Mouse (Mus musculus) lung, embryonic 14.5 days (tissue): ENCODE data around the gene Thrsp. TPM values are rescaled to one million over a fixed set of nuclear protein-coding genes. Genes with fewer than 3 reads are reported as not detected.

Source experiments
- ATAC-seq: fragments of 200-750 bp; cut with Nextera tagmentation; 2 replicates; pipeline ENCODE4 v1.8.0; 2017; ENCODE audit warnings: mild to moderate bottlenecking, moderate TSS enrichment, moderate library complexity; ENCODE audit not compliant: insufficient read depth
- DNase-seq: peaks from one replicate; pipeline ENCODE4 v3.0.0-alpha.2; 2015
- H3K27ac ChIP-seq: fragments of 300-500 bp; sonication (generic); 2 replicates; pipeline ENCODE4 v1.5.1; 2014; ENCODE audit warnings: low read depth, mild to moderate bottlenecking, moderate library complexity
- H3K27me3 ChIP-seq: fragments of 300-500 bp; sonication (generic); 2 replicates; pipeline ENCODE4 v1.6.1; 2014; ENCODE audit warnings: low read length, control low read depth; ENCODE audit not compliant: insufficient read depth
- H3K36me3 ChIP-seq: fragments of 300-500 bp; sonication (generic); 2 replicates; pipeline ENCODE4 v1.6.1; 2014; ENCODE audit warnings: control low read depth; ENCODE audit not compliant: insufficient read depth
- H3K4me1 ChIP-seq: fragments of 300-500 bp; sonication (generic); 2 replicates; pipeline ENCODE4 v1.6.1; 2014; ENCODE audit warnings: antibody characterized with exemption, control low read depth; ENCODE audit not compliant: insufficient read depth
- H3K4me2 ChIP-seq: fragments of 300-500 bp; sonication (generic); 2 replicates; pipeline ENCODE4 v1.6.1; 2014; ENCODE audit warnings: mild to moderate bottlenecking
- H3K4me3 ChIP-seq: fragments of 300-500 bp; sonication (generic); 2 replicates; pipeline ENCODE4 v1.5.1; 2014; ENCODE audit warnings: low read depth, low read length
- H3K9ac ChIP-seq: fragments of 300-500 bp; sonication (generic); 2 replicates; pipeline ENCODE4 v1.6.1; 2014
- H3K9me3 ChIP-seq: fragments of 300-500 bp; sonication (generic); 2 replicates; pipeline ENCODE4 v1.6.1; 2016; ENCODE audit warnings: low read depth, low read length, control low read depth
- CTCF ChIP-seq: IDR thresholded peaks from 2 replicates; pipeline ENCODE4 v1.5.1; 2016; ENCODE audit warnings: antibody characterized with exemption, low read depth
- WGBS: fragments of 180-500 bp; shearing (Covaris S2); extraction: QIAGEN DNeasy Blood & Tissue Kit; methylation state at CpG from one replicate; pipeline ENCODE4 v1.1.7; 2014; 5-methylcytosine and 5-hydroxymethylcytosine counted together
- polyA plus RNA-seq: library from polyadenylated mRNA; unstranded; fragments of >200 nt; fragmentation: Nextera tagmentation; extraction: Ambion mirVana; gene quantifications from 2 replicates; pipeline ENCODE4 v1.2.1, GENCODE M21; 2014

The Thrsp gene
- polyA plus RNA-seq, 1 experiment from 2014 or later, result 0.61 TPM

- ATAC-seq (no peak), DNase-seq (no peak)
- no peak overlapping the region for H3K4me3 ChIP-seq
- no peak overlapping the region for H3K27ac ChIP-seq
- TF ChIP-seq CTCF, result no peak
- no peak overlapping the region for H3K9ac ChIP-seq
- no peaks in the 10 kb centered on the region for H3K9me3 ChIP-seq
- peaks cover 93% of the 10 kb centered on the region for H3K36me3 ChIP-seq
- WGBS, result 92% methylated on average over 8 of the region's 8 CpGs
- H3K4me1 ChIP-seq, result no peaks in the 10 kb centered on the region
- H3K4me2 ChIP-seq, result no peak overlapping the region
- H3K27me3 ChIP-seq, result no peaks in the 10 kb centered on the region
Observed at GRCm38 (mm10) chr7:97387561-97388147, 29.9 kb downstream of the Thrsp start.

GRCm38 (mm10) chr7:97386806-97387370, 30.6 kb downstream of the Thrsp start:
- H3K27ac ChIP-seq, result no peak overlapping the region
- H3K27me3 ChIP-seq, result no peaks in the 10 kb centered on the region
- DNase-seq (no peak), ATAC-seq (no peak)
- TF ChIP-seq CTCF, result no peak
- H3K9ac ChIP-seq, result no peak overlapping the region
- H3K4me2 ChIP-seq, result no peak overlapping the region
- no peaks in the 10 kb centered on the region for H3K4me1 ChIP-seq
- H3K9me3 ChIP-seq, result no peaks in the 10 kb centered on the region
- WGBS, result 89% methylated on average over 5 of the region's 5 CpGs
- H3K4me3 ChIP-seq, result no peak overlapping the region
- peaks cover 95% of the 10 kb centered on the region for H3K36me3 ChIP-seq

- Histone ChIP-seq H3K4me1 (no peaks in the 10 kb centered on the region), H3K27me3 (no peaks in the 10 kb centered on the region), H3K9ac (no peak overlapping the region), H3K27ac (no peak overlapping the region), H3K36me3 (peaks cover 95% of the 10 kb centered on the region), H3K9me3 (no peaks in the 10 kb centered on the region), H3K4me2 (no peak overlapping the region), H3K4me3 (no peak overlapping the region)
- WGBS, result 87% methylated on average over 7 of the region's 7 CpGs
- no peak for DNase-seq
- ATAC-seq, result no peak
- no peak for TF ChIP-seq CTCF
Observed at GRCm38 (mm10) chr7:97386106-97386805, 31.3 kb downstream of the Thrsp start.

- Histone ChIP-seq H3K9me3 (no peaks in the 10 kb centered on the region), H3K27ac (no peak overlapping the region), H3K9ac (no peak overlapping the region), H3K4me2 (no peak overlapping the region), H3K4me3 (no peak overlapping the region), H3K27me3 (no peaks in the 10 kb centered on the region), H3K36me3 (peaks cover 97% of the 10 kb centered on the region), H3K4me1 (no peaks in the 10 kb centered on the region)
- no peak for ATAC-seq
- 87% methylated on average over 10 of the region's 10 CpGs for WGBS
- DNase-seq, result no peak
- no peak for TF ChIP-seq CTCF
Observed at GRCm38 (mm10) chr7:97383496-97384132, 33.9 kb downstream of the Thrsp start.

GRCm38 (mm10) chr7:97382661-97383060, 34.9 kb downstream of the Thrsp start:
- no peaks in the 10 kb centered on the region for H3K4me1 ChIP-seq
- WGBS, result 93% methylated on average over 8 of the region's 8 CpGs

GRCm38 (mm10) chr7:97380500-97381123, 36.9 kb downstream of the Thrsp start:
- Histone ChIP-seq H3K9ac (no peak overlapping the region), H3K4me3 (no peak overlapping the region), H3K4me2 (no peak overlapping the region), H3K36me3 (peaks cover 94% of the 10 kb centered on the region), H3K4me1 (no peaks in the 10 kb centered on the region), H3K27ac (no peak overlapping the region), H3K27me3 (no peaks in the 10 kb centered on the region), H3K9me3 (no peaks in the 10 kb centered on the region)
- no peak for ATAC-seq
- no peak for TF ChIP-seq CTCF
- 89% methylated on average over 5 of the region's 5 CpGs for WGBS
- DNase-seq, result no peak

More at GRCm38 (mm10) chr7:97382661-97383060, 34.9 kb downstream of the Thrsp start:
- TF ChIP-seq CTCF, result no peak
- Histone ChIP-seq H3K4me3 (no peak overlapping the region), H3K27me3 (no peaks in the 10 kb centered on the region), H3K9me3 (no peaks in the 10 kb centered on the region), H3K4me2 (no peak overlapping the region), H3K27ac (no peak overlapping the region), H3K9ac (no peak overlapping the region), H3K36me3 (peaks cover 96% of the 10 kb centered on the region)
- ATAC-seq (no peak), DNase-seq (no peak)
